Mouse (Mus musculus) bone marrow, adult 2 months (tissue): ENCODE measurements at regions not wholly inside any gene's neighbourhood (a gene's known extent, or its start where the extent isn't known, plus 50 kb on each side); places are given as distances from the start of the nearest gene placed in this dataset.
"Not testable (repeated sequence)": the region's sequence is repeated elsewhere in the genome, so short reads cannot be mapped to it uniquely, and the experiment has no call there.

Source experiments
- H3K27ac ChIP-seq: fragments of 200-500 bp; 2 replicates; pipeline ENCODE4 v1.5.1; 2012; ENCODE audit warnings: low read depth, mild to moderate bottlenecking, control low read depth, inconsistent platforms, low read length; ENCODE audit not compliant: control insufficient read depth, poor library complexity, insufficient read depth
- H3K4me1 ChIP-seq: fragments of 200-500 bp; 2 replicates; pipeline ENCODE4 v1.6.1; 2011; ENCODE audit warnings: low read length; ENCODE audit not compliant: control insufficient read depth, insufficient read depth
- H3K4me3 ChIP-seq: fragments of 200-500 bp; replicated peaks from 2 replicates; pipeline ENCODE3; 2011; ENCODE audit warnings: mild to moderate bottlenecking, low read depth, low read length, control low read depth; ENCODE audit not compliant: control insufficient read depth
- CTCF ChIP-seq: fragments of 200-500 bp; IDR thresholded peaks from 2 replicates; pipeline ENCODE4 v1.5.1; 2011; ENCODE audit warnings: low read length, control low read depth; ENCODE audit not compliant: control insufficient read depth, insufficient read depth
- POLR2A ChIP-seq: fragments of 200-500 bp; IDR thresholded peaks from 2 replicates; pipeline ENCODE4 v1.6.1; 2011; ENCODE audit warnings: low read depth, mild to moderate bottlenecking, control low read depth, low read length, borderline replicate concordance; ENCODE audit not compliant: control insufficient read depth
- WGBS: fragments of 180-500 bp; shearing (Covaris S2); methylation state at CpG from one replicate; pipeline ENCODE4 v1.1.7; 2018; 5-methylcytosine and 5-hydroxymethylcytosine counted together

DNA sequence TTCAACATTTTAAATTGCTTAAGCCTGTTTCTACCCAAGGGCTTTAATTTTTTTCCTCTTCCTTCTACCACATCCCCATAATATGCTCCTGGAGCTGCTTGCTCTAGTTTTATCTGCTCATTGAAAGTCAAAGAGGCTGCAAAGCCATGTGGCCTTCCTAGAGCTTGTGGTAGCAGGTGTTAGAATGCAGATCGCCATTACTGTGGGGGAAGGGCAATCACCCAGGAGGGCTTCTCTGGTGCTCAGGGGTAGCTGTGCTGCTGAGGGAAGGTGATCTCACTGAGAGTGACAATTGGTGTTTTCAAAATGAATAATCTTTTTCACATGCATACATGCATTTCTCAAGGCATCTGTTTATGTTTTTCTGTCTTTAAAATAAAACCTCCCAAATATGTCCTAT lies 309.8 kb upstream of the Ube2e3 start:
- TF ChIP-seq POLR2A (no peak), CTCF (no peak)
- no peaks in the 10 kb centered on the region for H3K4me1 ChIP-seq
- H3K27ac ChIP-seq = no peak overlapping the region
- no peak overlapping the region for H3K4me3 ChIP-seq
- 68% methylated on average over 1 of the region's 1 CpGs for WGBS

DNA sequence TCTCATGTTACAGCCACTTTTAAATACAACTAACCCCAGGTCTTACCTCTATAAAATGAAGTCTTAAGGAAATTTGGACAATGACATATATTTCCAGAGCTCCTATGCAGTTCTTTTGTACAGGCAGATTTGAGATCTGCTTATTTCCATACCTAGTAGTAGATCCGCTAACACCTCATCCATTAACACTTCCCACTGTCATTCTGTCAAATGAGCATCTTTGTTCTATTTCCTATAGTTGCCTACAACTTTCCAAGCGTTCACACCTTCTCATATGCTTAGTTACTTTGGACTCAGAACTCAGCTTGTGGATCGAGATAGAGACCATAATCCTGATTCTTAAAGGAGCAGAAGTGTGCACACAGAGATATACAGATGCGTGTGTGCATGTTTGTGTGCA lies 316.8 kb upstream of the Ube2e3 start:
- no peak overlapping the region for H3K27ac ChIP-seq
- no peaks in the 10 kb centered on the region for H3K4me1 ChIP-seq
- H3K4me3 ChIP-seq = no peak overlapping the region
- TF ChIP-seq POLR2A = no peak
- no peak for TF ChIP-seq CTCF
- WGBS = 74% methylated on average over 4 of the region's 4 CpGs

DNA sequence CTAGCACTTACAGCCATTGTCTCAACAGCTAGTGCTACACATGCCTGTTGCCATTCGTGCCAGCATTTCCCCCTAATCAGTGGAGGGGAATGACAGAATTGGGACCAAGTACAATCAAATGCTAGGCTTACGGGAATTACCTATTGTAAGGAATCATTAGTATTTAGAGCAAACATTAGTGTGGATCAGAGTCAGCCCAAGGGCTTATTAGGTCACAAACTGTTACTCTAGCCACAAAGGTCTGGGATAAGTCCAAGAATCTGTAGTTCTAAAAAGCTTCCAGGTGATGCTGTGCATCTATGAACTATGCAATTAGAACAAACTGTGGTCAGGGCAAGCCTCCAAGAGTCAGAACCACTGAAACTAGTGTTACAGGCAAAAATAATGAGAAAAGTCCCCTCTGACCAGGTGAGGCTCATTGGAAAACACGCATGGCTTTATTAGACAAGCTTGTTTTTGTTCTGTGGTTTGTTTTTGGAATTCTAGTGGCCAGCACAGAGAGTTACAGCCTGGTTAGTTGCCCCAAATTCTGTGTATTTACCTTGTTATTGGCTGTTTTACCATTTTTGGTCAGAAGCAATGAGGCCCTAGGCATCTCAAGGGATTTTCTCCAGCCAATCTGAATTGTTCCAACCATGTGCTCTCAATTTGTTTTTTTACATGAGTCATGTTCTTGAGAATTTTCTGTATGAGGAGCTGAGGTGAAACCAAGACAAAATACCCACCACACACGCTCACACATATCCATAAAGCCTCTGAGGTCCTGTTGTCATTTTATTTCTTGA lies 319.0 kb upstream of the Ube2e3 start:
- TF ChIP-seq CTCF = no peak
- no peak overlapping the region for H3K4me3 ChIP-seq
- H3K27ac ChIP-seq = no peak overlapping the region
- no peaks in the 10 kb centered on the region for H3K4me1 ChIP-seq
- 77% methylated on average over 4 of the region's 4 CpGs for WGBS

DNA sequence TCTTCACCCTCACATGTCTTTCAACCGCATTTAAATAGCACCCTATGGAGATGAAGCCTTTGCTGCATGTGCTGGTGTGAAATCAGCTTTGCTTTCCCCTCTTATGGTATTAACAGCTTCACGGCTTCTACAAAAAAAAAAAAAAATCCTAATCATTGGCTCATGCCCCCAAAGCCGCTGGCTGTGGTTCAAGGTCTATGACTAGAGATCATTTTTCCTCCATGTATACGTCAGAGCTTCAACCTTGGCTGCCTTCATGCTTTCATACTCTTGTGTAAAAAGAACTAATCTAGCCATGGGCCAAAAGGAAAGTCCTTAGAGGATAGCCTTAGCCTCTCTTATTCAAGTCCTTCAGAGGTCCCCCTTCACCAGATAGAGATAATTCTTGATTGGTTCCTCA lies 320.6 kb upstream of the Ube2e3 start:
- WGBS = 80% methylated on average over 4 of the region's 4 CpGs

DNA sequence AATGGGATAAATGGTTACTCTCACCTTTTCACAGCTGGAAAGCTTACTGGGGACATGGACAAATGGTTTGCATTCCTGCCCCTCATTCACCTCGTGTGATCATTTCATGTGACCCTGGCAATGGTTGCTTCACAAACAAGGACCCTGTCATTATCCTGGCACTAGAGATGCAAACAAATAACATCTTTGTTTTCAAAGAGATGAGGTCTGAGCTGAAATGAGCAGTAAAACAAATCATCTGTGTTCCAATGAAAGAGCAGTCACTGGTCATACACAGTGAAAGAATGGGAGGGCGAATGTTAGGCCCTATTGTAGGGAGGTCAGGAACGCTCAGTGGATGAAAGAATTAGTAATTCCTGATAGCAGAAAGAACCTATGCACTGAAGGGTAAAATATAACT lies 327.5 kb upstream of the Ube2e3 start:
- Histone ChIP-seq H3K4me3 (no peak overlapping the region), H3K27ac (no peak overlapping the region), H3K4me1 (no peaks in the 10 kb centered on the region)
- TF ChIP-seq CTCF = no peak
- no peak for TF ChIP-seq POLR2A
- 65% methylated on average over 3 of the region's 3 CpGs for WGBS

More for the DNA sequence above, 320.6 kb upstream of the Ube2e3 start:
- Histone ChIP-seq H3K4me1 (no peaks in the 10 kb centered on the region), H3K27ac (no peak overlapping the region), H3K4me3 (no peak overlapping the region)
- TF ChIP-seq POLR2A = no peak
- TF ChIP-seq CTCF = no peak

DNA sequence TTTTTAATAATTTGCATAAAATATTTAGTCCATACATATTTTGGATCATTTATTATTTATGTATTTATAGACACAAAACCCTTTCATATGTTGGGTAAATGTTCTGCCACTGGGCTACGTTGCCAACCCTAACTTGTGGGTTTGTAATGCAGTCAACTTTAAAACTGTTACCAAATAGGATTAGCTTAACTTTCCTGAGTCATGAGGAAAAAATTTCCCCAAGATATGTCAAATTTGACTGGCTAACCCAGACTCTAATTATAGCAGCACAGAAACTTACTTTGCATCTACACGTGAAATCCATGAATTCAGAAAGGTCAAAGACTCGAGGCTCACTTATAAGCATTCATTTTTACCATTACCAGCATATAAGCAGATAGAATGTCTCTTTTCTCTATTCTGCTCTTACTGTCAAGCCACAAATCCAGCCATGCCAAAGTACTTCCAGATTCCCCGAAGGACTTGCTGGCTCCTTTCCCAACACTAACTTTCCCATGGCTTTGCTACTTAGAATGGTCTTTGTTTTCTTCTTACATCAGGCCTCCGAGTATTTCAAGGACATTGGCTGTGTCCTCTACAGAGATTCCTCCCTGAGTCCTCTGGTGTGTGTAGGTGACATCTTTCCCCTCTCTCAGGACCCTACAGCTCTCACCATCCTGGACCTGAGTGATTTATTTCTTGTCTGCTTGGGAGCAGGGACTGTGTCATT lies 328.2 kb upstream of the Ube2e3 start:
- WGBS = 70% methylated on average over 5 of the region's 5 CpGs
- TF ChIP-seq CTCF = no peak
- no peak for TF ChIP-seq POLR2A
- no peak overlapping the region for H3K27ac ChIP-seq
- no peak overlapping the region for H3K4me3 ChIP-seq
- no peaks in the 10 kb centered on the region for H3K4me1 ChIP-seq

DNA sequence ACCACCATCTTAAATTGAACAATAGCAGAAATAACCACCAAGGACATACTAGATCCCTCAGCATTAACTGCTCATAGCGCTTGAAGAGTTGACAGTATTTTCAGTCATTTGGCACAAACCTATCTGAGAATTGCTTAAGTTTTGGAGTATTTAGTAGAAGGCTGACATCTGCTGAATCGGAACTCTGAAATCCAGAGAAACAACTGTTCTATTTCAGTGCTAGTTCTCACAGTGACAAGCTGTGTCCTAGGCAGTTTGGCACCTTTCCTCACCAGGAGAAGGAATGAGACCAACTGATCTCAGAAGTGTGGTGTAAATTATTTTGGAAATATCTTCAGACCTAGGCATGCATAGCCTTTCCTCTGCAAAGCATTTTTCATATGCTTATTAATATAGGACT lies 330.4 kb upstream of the Ube2e3 start:
- Histone ChIP-seq H3K4me3 (no peak overlapping the region), H3K27ac (no peak overlapping the region), H3K4me1 (no peaks in the 10 kb centered on the region)
- WGBS = 81% methylated on average over 2 of the region's 2 CpGs
- TF ChIP-seq POLR2A (no peak), CTCF (no peak)

DNA sequence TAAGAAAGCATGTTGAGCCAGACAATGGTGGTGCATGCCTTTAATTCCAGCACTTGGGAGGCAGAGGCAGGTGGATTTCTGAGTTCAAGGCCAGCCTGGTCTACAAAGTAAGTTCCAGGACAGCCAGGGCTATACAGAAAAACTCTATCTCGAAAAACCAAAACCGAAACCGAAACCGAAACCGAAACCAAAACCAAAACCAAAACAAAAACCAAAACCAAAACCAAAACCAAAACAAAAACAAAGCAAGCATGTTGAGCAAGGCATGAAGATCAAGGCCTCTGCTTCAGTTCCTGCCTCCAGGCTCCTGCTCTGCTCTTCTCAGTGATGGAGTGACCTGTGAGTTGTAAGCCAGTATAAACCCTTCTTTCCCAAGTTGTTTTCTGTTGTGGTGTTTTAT lies 334.0 kb upstream of the Ube2e3 start:
- not testable (repeated sequence) for H3K4me3 ChIP-seq, H3K4me1 ChIP-seq, H3K27ac ChIP-seq
- WGBS = 82% methylated on average over 5 of the region's 5 CpGs

DNA sequence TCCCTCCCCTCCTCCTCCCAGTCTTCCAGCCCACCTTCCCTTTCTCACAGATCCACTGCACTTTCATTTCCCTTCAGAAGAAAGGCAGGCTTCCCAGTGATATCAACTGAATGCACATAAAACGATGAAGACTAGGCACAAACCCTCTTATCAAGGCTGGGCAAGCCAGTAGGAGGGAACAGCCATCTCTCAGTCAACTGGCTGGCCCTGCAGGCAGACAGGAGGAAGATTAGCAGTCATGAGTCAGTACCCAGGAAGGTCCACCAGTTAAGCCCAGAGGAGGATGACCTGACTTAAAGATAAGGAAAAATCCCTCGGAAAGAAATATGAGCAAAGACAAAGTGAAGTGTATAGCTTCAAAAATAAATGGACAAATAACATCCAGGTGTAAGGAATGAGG lies 337.4 kb upstream of the Ube2e3 start:
- H3K4me3 ChIP-seq = no peak overlapping the region
- H3K27ac ChIP-seq = no peak overlapping the region
- WGBS = 41% methylated on average over 2 of the region's 2 CpGs
- H3K4me1 ChIP-seq = no peaks in the 10 kb centered on the region
- no peak for TF ChIP-seq POLR2A
- TF ChIP-seq CTCF = no peak
